Mouse (Mus musculus) left cerebral cortex, postnatal 36 days (tissue): ENCODE results near the gene Cntn1. TPM values are rescaled to one million over a fixed set of nuclear protein-coding genes. Genes with fewer than 3 reads are reported as not detected.
"Not testable (repeated sequence)": the region's sequence is repeated elsewhere in the genome, so short reads cannot be mapped to it uniquely, and the experiment has no call there.

Source experiments
- DNase-seq, 2 experiments: peaks; one replicate each; pipeline ENCODE4 v3.0.0; 2021 to 2022; ENCODE audit warnings: low spot score in 2 of 2, mixed read lengths in 1 of 2
- intact Hi-C: fragments of 180-260 bp; cut with DNase I; formaldehyde crosslinking; loops from one replicate; pipeline ENCODE4 v1.15.1; 2025
- total RNA-seq, 2 experiments: library from RNA; stranded (reverse); gene quantifications; 2 replicates each; pipeline ENCODE4 v1.2.3; 2021

The Cntn1 gene
- total RNA-seq, 2 experiments from 2014 or later, result 289 to 320 TPM

- DNase-seq, intact Hi-C loops: not testable (repeated sequence)
These were observed 297.5 kb downstream of the Cntn1 start for GRCm38 (mm10) chr15:92348453-92348852.

- DNase-seq, result no peak
- intact Hi-C loops, result no loop called here
These were observed 313.2 kb downstream of the Cntn1 start for GRCm38 (mm10) chr15:92364153-92364552.

- no peak for DNase-seq
- intact Hi-C loops, result no loop called here
These were observed 313.6 kb downstream of the Cntn1 start for GRCm38 (mm10) chr15:92364592-92364991.

Other genes starting within 250 kb of the Cntn1 start
- gene Smgc, start 212.9 kb upstream of the Cntn1 start, total RNA-seq, result not detected